Mouse (Mus musculus) liver, postnatal 0 days (tissue): ENCODE measurements around the gene Prkab1. TPM values are rescaled to one million over a fixed set of nuclear protein-coding genes. Genes with fewer than 3 reads are reported as not detected.

Experiments
- ATAC-seq: fragments of 200-750 bp; cut with Nextera tagmentation; 2 replicates; pipeline ENCODE4 v1.8.0; 2017; ENCODE audit warnings: mild to moderate bottlenecking, moderate library complexity
- DNase-seq: peaks from one replicate; pipeline ENCODE4 v3.0.0-alpha.2; 2016
- H3K27ac ChIP-seq: fragments of 300-500 bp; sonication (generic); 2 replicates; pipeline ENCODE4 v1.5.1; 2014; ENCODE audit warnings: antibody characterized with exemption, moderate library complexity, mild to moderate bottlenecking, low read depth
- H3K27me3 ChIP-seq: fragments of 300-500 bp; sonication (generic); 2 replicates; pipeline ENCODE4 v1.6.1; 2014; ENCODE audit warnings: low read length, control low read depth, mixed read lengths; ENCODE audit not compliant: insufficient read depth
- H3K36me3 ChIP-seq: fragments of 300-500 bp; sonication (generic); replicated peaks from 2 replicates; pipeline ENCODE4 v1.6.1; 2014; ENCODE audit warnings: mild to moderate bottlenecking, control low read depth, low read length, moderate library complexity, mixed read lengths; ENCODE audit not compliant: insufficient read depth
- H3K4me1 ChIP-seq: fragments of 300-500 bp; sonication (generic); 2 replicates; pipeline ENCODE4 v1.6.1; 2014; ENCODE audit warnings: antibody characterized with exemption, mild to moderate bottlenecking, control low read depth; ENCODE audit not compliant: insufficient read depth
- H3K4me2 ChIP-seq: fragments of 300-500 bp; sonication (generic); 2 replicates; pipeline ENCODE4 v1.6.1; 2014; ENCODE audit warnings: low read depth, mild to moderate bottlenecking, low read length, moderate library complexity, mixed read lengths
- H3K4me3 ChIP-seq: fragments of 300-500 bp; sonication (generic); 2 replicates; pipeline ENCODE4 v1.5.1; 2014; ENCODE audit warnings: low read depth, low read length
- H3K9ac ChIP-seq: fragments of 300-500 bp; sonication (generic); replicated peaks from 2 replicates; pipeline ENCODE4 v1.6.1; 2014; ENCODE audit warnings: mild to moderate bottlenecking, moderate library complexity
- H3K9me3 ChIP-seq: fragments of 300-500 bp; sonication (generic); 2 replicates; pipeline ENCODE4 v1.6.1; 2016; ENCODE audit warnings: mild to moderate bottlenecking, control low read depth, low read length, mixed read lengths
- CTCF ChIP-seq: sonication (generic); IDR thresholded peaks from 2 replicates; pipeline ENCODE4 v1.5.1; 2016; ENCODE audit warnings: antibody characterized with exemption, low read depth
- EP300 ChIP-seq: IDR thresholded peaks from 2 replicates; pipeline ENCODE4 v1.6.1; 2016; ENCODE audit warnings: antibody characterized with exemption, low read depth, mild to moderate bottlenecking
- WGBS: fragments of 180-500 bp; shearing (Covaris S2); extraction: QIAGEN DNeasy Blood & Tissue Kit; methylation state at CpG from one replicate; pipeline ENCODE4 v1.1.7; 2014; ENCODE audit not compliant: insufficient replicate concordance; 5-methylcytosine and 5-hydroxymethylcytosine counted together
- polyA plus RNA-seq: library from polyadenylated mRNA; unstranded; fragments of >200 nt; fragmentation: Nextera tagmentation; extraction: Ambion mirVana; gene quantifications from 2 replicates; pipeline ENCODE4 v1.2.1, GENCODE M21; 2015

Gene Prkab1
- polyA plus RNA-seq, 1 experiment from 2014 or later = 51.6 TPM

- H3K4me2 ChIP-seq = peak overlapping the region; percentile 78
- no peaks in the 10 kb centered on the region for H3K9me3 ChIP-seq
- no peak for TF ChIP-seq EP300
- no peak for TF ChIP-seq CTCF
- DNase-seq (no peak), ATAC-seq (no peak)
- peaks cover 52% of the 10 kb centered on the region for H3K4me1 ChIP-seq
- no peaks in the 10 kb centered on the region for H3K27me3 ChIP-seq
- peak overlapping the region; percentile 95 for H3K4me3 ChIP-seq
- H3K36me3 ChIP-seq = peaks cover 44% of the 10 kb centered on the region
- 34% methylated on average over 7 of the region's 7 CpGs for WGBS
- peak overlapping the region; percentile 96 for H3K27ac ChIP-seq
- H3K9ac ChIP-seq = peak overlapping the region; percentile 92
Observed at GRCm38 (mm10) chr5:116022658-116023200, 1.6 kb downstream of the Prkab1 start.

GRCm38 (mm10) chr5:116022131-116022530 is 2.2 kb downstream of the Prkab1 start:
- 69% methylated on average over 12 of the region's 12 CpGs for WGBS
- H3K27ac ChIP-seq = peak overlapping the region; percentile 96

GRCm38 (mm10) chr5:116021552-116021951 is 2.8 kb downstream of the Prkab1 start:
- ATAC-seq = peak; percentile 49
- peak overlapping the region; percentile 92 for H3K9ac ChIP-seq
- H3K27ac ChIP-seq = peak overlapping the region; percentile 96
- 56% methylated on average over 14 of the region's 14 CpGs for WGBS
- H3K4me2 ChIP-seq = peak overlapping the region; percentile 78
- H3K4me3 ChIP-seq = peak overlapping the region; percentile 95
- no peaks in the 10 kb centered on the region for H3K27me3 ChIP-seq
- H3K9me3 ChIP-seq = no peaks in the 10 kb centered on the region
- peak; percentile 47 for DNase-seq
- peaks cover 56% of the 10 kb centered on the region for H3K36me3 ChIP-seq
- no peak for TF ChIP-seq CTCF
- peak; percentile 94 for TF ChIP-seq EP300
- H3K4me1 ChIP-seq = peaks cover 50% of the 10 kb centered on the region

More at GRCm38 (mm10) chr5:116022131-116022530, 2.2 kb downstream of the Prkab1 start:
- Histone ChIP-seq H3K4me3 (peak overlapping the region; percentile 95), H3K9me3 (no peaks in the 10 kb centered on the region), H3K4me1 (peaks cover 50% of the 10 kb centered on the region), H3K27me3 (no peaks in the 10 kb centered on the region), H3K9ac (peak overlapping the region; percentile 92), H3K36me3 (peaks cover 50% of the 10 kb centered on the region), H3K4me2 (peak overlapping the region; percentile 78)
- DNase-seq (no peak), ATAC-seq (no peak)
- TF ChIP-seq CTCF = no peak
- TF ChIP-seq EP300 = no peak

DNA sequence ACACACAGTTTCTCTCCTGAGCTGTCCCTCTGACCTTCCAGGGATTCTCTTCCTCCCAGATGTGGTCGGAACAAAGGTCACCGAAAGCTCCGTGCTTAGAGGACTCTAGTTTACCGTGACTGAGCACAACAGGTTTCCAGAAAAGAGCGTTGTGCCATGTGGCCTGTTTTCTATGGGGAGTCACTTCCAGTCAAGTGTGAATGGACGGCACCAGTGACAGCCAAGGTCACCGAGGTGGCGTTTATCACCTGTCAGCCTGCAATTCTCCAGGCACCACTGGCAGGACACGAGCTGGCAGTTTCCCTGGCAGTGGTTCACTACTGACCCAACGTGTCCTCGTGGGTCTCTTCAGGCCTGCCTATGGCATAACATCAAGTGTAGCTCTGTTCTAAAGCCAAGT is 4.9 kb downstream of the Prkab1 start:
- DNase-seq (no peak), ATAC-seq (no peak)
- no peaks in the 10 kb centered on the region for H3K27me3 ChIP-seq
- no peak overlapping the region for H3K4me3 ChIP-seq
- H3K36me3 ChIP-seq = peaks cover 78% of the 10 kb centered on the region
- H3K27ac ChIP-seq = peak overlapping the region; percentile 72
- TF ChIP-seq CTCF (no peak), EP300 (no peak)
- H3K4me1 ChIP-seq = peaks cover 39% of the 10 kb centered on the region
- WGBS = 65% methylated on average over 11 of the region's 11 CpGs
- H3K9ac ChIP-seq = 0 out of 2 replicates have a peak overlapping the region, but pooled peaks have one; percentile 21
- 0 out of 2 replicates have a peak overlapping the region, but pooled peaks have one; percentile 19 for H3K4me2 ChIP-seq
- H3K9me3 ChIP-seq = no peaks in the 10 kb centered on the region

DNA sequence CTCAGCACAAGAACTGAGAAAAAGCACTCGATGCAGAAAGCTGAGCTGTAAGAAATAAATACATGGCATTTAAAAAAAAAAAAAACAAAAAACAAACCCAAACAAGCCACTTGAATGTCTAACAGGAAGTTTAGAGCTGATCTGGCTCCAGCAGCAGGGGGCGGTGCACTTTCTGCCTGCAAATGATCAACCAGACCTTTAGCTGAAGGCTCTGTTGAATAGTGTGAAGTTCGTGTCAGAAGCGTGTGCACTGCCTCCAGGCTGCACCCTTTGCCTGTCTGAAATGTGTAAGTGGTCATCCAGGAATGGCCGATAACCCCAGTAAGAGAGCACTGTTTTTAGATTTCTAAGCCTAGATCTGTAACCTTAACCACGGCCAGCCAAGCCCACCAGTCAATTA is 5.5 kb downstream of the Prkab1 start:
- peaks cover 84% of the 10 kb centered on the region for H3K36me3 ChIP-seq
- H3K4me3 ChIP-seq = no peak overlapping the region
- H3K9ac ChIP-seq = 0 out of 2 replicates have a peak overlapping the region, but pooled peaks have one; percentile 21
- H3K4me2 ChIP-seq = 0 out of 2 replicates have a peak overlapping the region, but pooled peaks have one; percentile 2
- peaks cover 39% of the 10 kb centered on the region for H3K4me1 ChIP-seq
- TF ChIP-seq CTCF = peak; percentile 61
- TF ChIP-seq EP300 = no peak
- ATAC-seq (no peak; the same call in 1 of the 2 replicates), DNase-seq (peak; percentile 62)
- WGBS = 56% methylated on average over 6 of the region's 6 CpGs
- H3K27ac ChIP-seq = peak overlapping the region; percentile 72
- no peaks in the 10 kb centered on the region for H3K9me3 ChIP-seq
- no peaks in the 10 kb centered on the region for H3K27me3 ChIP-seq

GRCm38 (mm10) chr5:116018196-116018595 is 6.1 kb downstream of the Prkab1 start:
- DNase-seq = no peak
- Histone ChIP-seq H3K4me2 (no peak overlapping the region), H3K4me1 (peaks cover 39% of the 10 kb centered on the region), H3K36me3 (peaks cover 89% of the 10 kb centered on the region), H3K4me3 (no peak overlapping the region), H3K9ac (no peak overlapping the region), H3K27ac (no peak overlapping the region), H3K27me3 (no peaks in the 10 kb centered on the region), H3K9me3 (no peaks in the 10 kb centered on the region)
- 91% methylated on average over 9 of the region's 9 CpGs for WGBS
- no peak for ATAC-seq
- TF ChIP-seq EP300 = no peak
- TF ChIP-seq CTCF = no peak
